Mouse (Mus musculus) intestine, embryonic 15.5 days (tissue): ENCODE results near the gene Gsn. TPM values are rescaled to one million over a fixed set of nuclear protein-coding genes. Genes with fewer than 3 reads are reported as not detected.

ENCODE experiments used
- ATAC-seq: fragments of 200-750 bp; cut with Nextera tagmentation; 2 replicates; pipeline ENCODE4 v1.8.0; 2017; ENCODE audit warnings: moderate TSS enrichment, moderate library complexity
- H3K27ac ChIP-seq: fragments of 300-500 bp; sonication (generic); 2 replicates; pipeline ENCODE4 v1.5.1; 2015; ENCODE audit warnings: mild to moderate bottlenecking, inconsistent platforms
- H3K27me3 ChIP-seq: fragments of 300-500 bp; sonication (generic); replicated peaks from 2 replicates; pipeline ENCODE4 v1.6.1; 2015; ENCODE audit warnings: inconsistent platforms
- H3K36me3 ChIP-seq: fragments of 300-500 bp; sonication (generic); 2 replicates; pipeline ENCODE4 v1.6.1; 2015; ENCODE audit warnings: inconsistent platforms
- H3K4me1 ChIP-seq: fragments of 300-500 bp; sonication (generic); replicated peaks from 2 replicates; pipeline ENCODE4 v1.6.1; 2015; ENCODE audit warnings: inconsistent platforms
- H3K4me2 ChIP-seq: fragments of 300-500 bp; sonication (generic); replicated peaks from 2 replicates; pipeline ENCODE4 v1.6.1; 2015; ENCODE audit warnings: mild to moderate bottlenecking, inconsistent platforms
- H3K4me3 ChIP-seq: fragments of 300-500 bp; sonication (generic); replicated peaks from 2 replicates; pipeline ENCODE4 v1.5.1; 2015; ENCODE audit warnings: inconsistent platforms
- H3K9ac ChIP-seq: fragments of 300-500 bp; sonication (generic); 2 replicates; pipeline ENCODE4 v1.6.1; 2015; ENCODE audit warnings: inconsistent platforms
- H3K9me3 ChIP-seq: fragments of 300-500 bp; sonication (generic); 2 replicates; pipeline ENCODE4 v1.6.1; 2016; ENCODE audit warnings: inconsistent platforms
- WGBS: fragments of 180-500 bp; shearing (Covaris S2); methylation state at CpG from one replicate; pipeline ENCODE4 v1.1.7; 2015; 5-methylcytosine and 5-hydroxymethylcytosine counted together
- polyA plus RNA-seq: library from polyadenylated mRNA; unstranded; fragments of >200 nt; fragmentation: Nextera tagmentation; extraction: Ambion mirVana; gene quantifications from 2 replicates; pipeline ENCODE4 v1.2.1, GENCODE M21; 2015

Gene Gsn
- polyA plus RNA-seq, 1 experiment from 2014 or later = 170 TPM

- Histone ChIP-seq H3K36me3 (no peaks in the 10 kb centered on the region), H3K4me3 (no peak overlapping the region), H3K27ac (0 out of 2 replicates have a peak overlapping the region, but pooled peaks have one; percentile 27), H3K27me3 (no peaks in the 10 kb centered on the region), H3K9ac (no peak overlapping the region), H3K4me1 (peaks cover 73% of the 10 kb centered on the region), H3K9me3 (no peaks in the 10 kb centered on the region), H3K4me2 (no peak overlapping the region)
- 77% methylated on average over 6 of the region's 6 CpGs for WGBS
- no peak for ATAC-seq
Measured at GRCm38 (mm10) chr2:35269136-35269535, 13.0 kb downstream of the Gsn start.

GRCm38 (mm10) chr2:35269716-35270260 lies 13.6 kb downstream of the Gsn start:
- WGBS = 74% methylated on average over 4 of the region's 4 CpGs
- Histone ChIP-seq H3K36me3 (no peaks in the 10 kb centered on the region), H3K27me3 (no peaks in the 10 kb centered on the region), H3K4me1 (peaks cover 73% of the 10 kb centered on the region), H3K4me2 (no peak overlapping the region), H3K27ac (peak overlapping the region; percentile 1; the same call in 1 of the 2 replicates), H3K4me3 (no peak overlapping the region), H3K9me3 (no peaks in the 10 kb centered on the region), H3K9ac (no peak overlapping the region)
- ATAC-seq = no peak

GRCm38 (mm10) chr2:35270531-35270984 lies 14.4 kb downstream of the Gsn start:
- Histone ChIP-seq H3K4me3 (no peak overlapping the region), H3K9me3 (no peaks in the 10 kb centered on the region), H3K27ac (peak overlapping the region; percentile 24; the same call in 1 of the 2 replicates), H3K36me3 (no peaks in the 10 kb centered on the region), H3K9ac (no peak overlapping the region), H3K27me3 (no peaks in the 10 kb centered on the region), H3K4me2 (no peak overlapping the region; the same call in 1 of the 2 replicates), H3K4me1 (peaks cover 70% of the 10 kb centered on the region)
- WGBS = 19% methylated on average over 10 of the region's 10 CpGs
- no peak for ATAC-seq

GRCm38 (mm10) chr2:35271817-35272216 lies 15.6 kb downstream of the Gsn start:
- Histone ChIP-seq H3K9me3 (no peaks in the 10 kb centered on the region), H3K27me3 (no peaks in the 10 kb centered on the region), H3K27ac (0 out of 2 replicates have a peak overlapping the region, but pooled peaks have one; percentile 28), H3K4me1 (peaks cover 58% of the 10 kb centered on the region), H3K4me3 (no peak overlapping the region), H3K36me3 (no peaks in the 10 kb centered on the region), H3K9ac (no peak overlapping the region), H3K4me2 (no peak overlapping the region)
- no peak for ATAC-seq
- 35% methylated on average over 2 of the region's 2 CpGs for WGBS

DNA sequence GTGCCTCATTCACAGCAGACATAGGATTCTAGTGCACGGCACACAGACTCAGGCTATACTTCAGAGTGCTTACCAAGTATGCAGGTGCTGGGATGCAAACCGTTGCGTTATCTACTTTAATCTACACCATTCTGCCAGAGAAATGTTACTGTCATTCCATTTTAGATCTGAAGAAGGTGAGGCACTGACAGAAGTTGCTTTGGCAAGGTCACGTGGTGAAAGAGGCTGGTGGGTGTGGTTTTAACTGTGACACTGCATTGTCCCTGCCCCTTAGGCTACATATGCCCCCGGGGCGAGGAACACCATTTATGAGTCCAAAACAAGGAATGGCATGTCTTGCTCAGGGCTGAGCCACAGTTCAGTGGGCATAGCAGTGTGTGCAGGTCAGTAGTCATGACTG lies 16.7 kb downstream of the Gsn start:
- WGBS = 88% methylated on average over 6 of the region's 6 CpGs
- peaks cover 50% of the 10 kb centered on the region for H3K4me1 ChIP-seq
- H3K9ac ChIP-seq = no peak overlapping the region

GRCm38 (mm10) chr2:35273536-35273935 lies 17.4 kb downstream of the Gsn start:
- Histone ChIP-seq H3K9me3 (no peaks in the 10 kb centered on the region), H3K4me2 (no peak overlapping the region), H3K36me3 (no peaks in the 10 kb centered on the region), H3K9ac (no peak overlapping the region), H3K4me1 (peaks cover 45% of the 10 kb centered on the region), H3K4me3 (no peak overlapping the region), H3K27me3 (no peaks in the 10 kb centered on the region), H3K27ac (peak overlapping the region; percentile 78)
- ATAC-seq = peak; percentile 60
- 18% methylated on average over 2 of the region's 2 CpGs for WGBS

More for the DNA sequence above, 16.7 kb downstream of the Gsn start:
- H3K27ac ChIP-seq = peak overlapping the region; percentile 78
- ATAC-seq = no peak
- no peaks in the 10 kb centered on the region for H3K27me3 ChIP-seq
- no peak overlapping the region for H3K4me2 ChIP-seq
- H3K9me3 ChIP-seq = no peaks in the 10 kb centered on the region
- H3K4me3 ChIP-seq = no peak overlapping the region
- no peaks in the 10 kb centered on the region for H3K36me3 ChIP-seq

DNA sequence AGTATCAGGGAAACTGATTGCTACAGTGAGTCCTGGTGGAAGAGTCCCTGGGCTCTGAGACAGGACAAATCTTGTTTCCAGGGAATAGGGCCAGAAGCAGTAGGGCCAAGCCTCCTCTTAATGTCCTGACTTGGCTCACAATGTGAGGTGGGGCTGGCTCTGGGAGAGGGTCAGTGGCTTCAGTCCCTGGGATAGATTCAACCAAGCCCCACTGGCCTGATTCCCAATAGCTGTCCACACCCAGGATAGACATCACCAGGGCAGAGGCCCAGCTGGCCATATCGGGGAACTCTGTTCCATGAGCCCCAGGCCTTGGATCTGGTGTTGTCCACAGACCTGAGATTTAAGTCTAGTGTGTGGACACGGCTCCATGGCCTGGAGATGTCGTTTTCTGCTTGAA lies 21.5 kb downstream of the Gsn start:
- H3K9ac ChIP-seq = no peak overlapping the region
- ATAC-seq = no peak
- no peak overlapping the region for H3K4me3 ChIP-seq

GRCm38 (mm10) chr2:35278371-35279210 lies 22.4 kb downstream of the Gsn start:
- Histone ChIP-seq H3K4me1 (peaks cover 15% of the 10 kb centered on the region), H3K9ac (no peak overlapping the region), H3K36me3 (no peaks in the 10 kb centered on the region), H3K4me3 (no peak overlapping the region), H3K4me2 (no peak overlapping the region), H3K27ac (no peak overlapping the region), H3K9me3 (no peaks in the 10 kb centered on the region), H3K27me3 (no peaks in the 10 kb centered on the region)
- no peak for ATAC-seq
- 77% methylated on average over 7 of the region's 7 CpGs for WGBS

More for the DNA sequence above, 21.5 kb downstream of the Gsn start:
- Histone ChIP-seq H3K4me1 (peaks cover 19% of the 10 kb centered on the region), H3K27me3 (no peaks in the 10 kb centered on the region), H3K27ac (0 out of 2 replicates have a peak overlapping the region, but pooled peaks have one; percentile 48), H3K9me3 (no peaks in the 10 kb centered on the region), H3K36me3 (no peaks in the 10 kb centered on the region), H3K4me2 (no peak overlapping the region)
- WGBS = 76% methylated on average over 3 of the region's 3 CpGs

DNA sequence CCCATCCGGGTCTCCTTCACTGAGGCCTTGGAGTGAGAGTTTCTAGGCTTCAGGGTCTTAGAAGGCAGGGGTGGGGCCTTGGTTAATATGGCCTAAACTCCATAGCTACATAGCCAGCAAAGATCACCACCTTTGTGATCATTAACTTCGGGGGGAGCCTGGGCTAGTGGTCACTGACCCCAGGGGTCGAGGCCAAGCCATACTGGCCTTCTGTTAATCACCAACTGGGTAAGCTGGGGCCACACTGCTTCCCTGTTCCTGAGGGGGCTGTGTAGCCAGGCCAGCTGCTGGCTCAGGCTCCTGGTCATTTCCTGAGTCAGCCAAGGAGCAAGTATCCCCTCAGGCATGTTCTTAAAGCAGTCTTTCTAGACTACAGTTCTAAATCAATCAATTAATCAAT lies 23.8 kb downstream of the Gsn start:
- Histone ChIP-seq H3K9ac (no peak overlapping the region), H3K27me3 (no peaks in the 10 kb centered on the region), H3K4me3 (no peak overlapping the region), H3K36me3 (no peaks in the 10 kb centered on the region), H3K4me1 (peaks cover 11% of the 10 kb centered on the region), H3K9me3 (no peaks in the 10 kb centered on the region), H3K4me2 (no peak overlapping the region), H3K27ac (no peak overlapping the region)
- ATAC-seq = no peak
- 60% methylated on average over 3 of the region's 3 CpGs for WGBS

DNA sequence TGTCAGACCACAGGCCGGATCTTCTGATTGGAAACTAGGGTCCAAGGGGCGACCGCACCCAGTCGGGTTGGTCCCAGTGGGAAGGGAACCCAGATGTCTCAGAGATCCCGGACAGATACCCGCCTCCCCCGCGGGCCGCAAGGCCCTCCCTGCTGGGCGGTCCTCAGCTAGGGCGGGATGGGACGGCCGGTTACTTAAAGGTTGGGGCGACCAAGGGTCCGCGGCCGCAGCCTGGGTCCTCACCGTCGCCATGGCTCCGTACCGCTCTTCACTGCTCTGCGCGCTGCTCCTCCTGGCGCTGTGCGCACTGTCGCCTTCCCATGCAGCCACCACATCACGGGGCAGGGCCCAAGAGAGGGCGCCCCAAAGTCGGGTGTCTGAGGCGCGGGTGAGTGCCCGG lies 26.0 kb downstream of the Gsn start:
- no peaks in the 10 kb centered on the region for H3K9me3 ChIP-seq
- ATAC-seq = peak; percentile 83
- WGBS = 5% methylated on average over 32 of the region's 32 CpGs
- H3K4me2 ChIP-seq = peak overlapping the region; percentile 77
- H3K27ac ChIP-seq = no peak overlapping the region
- H3K4me3 ChIP-seq = peak overlapping the region; percentile 42
- H3K27me3 ChIP-seq = no peaks in the 10 kb centered on the region
- peak overlapping the region; percentile 35 for H3K9ac ChIP-seq
- H3K4me1 ChIP-seq = peaks cover 10% of the 10 kb centered on the region
- H3K36me3 ChIP-seq = no peaks in the 10 kb centered on the region

- peak; percentile 16; the same call in 1 of the 2 replicates for ATAC-seq
- H3K4me1 ChIP-seq = peaks cover 8% of the 10 kb centered on the region
- no peaks in the 10 kb centered on the region for H3K36me3 ChIP-seq
- H3K27ac ChIP-seq = no peak overlapping the region
- no peaks in the 10 kb centered on the region for H3K27me3 ChIP-seq
- WGBS = 84% methylated on average over 4 of the region's 4 CpGs
- no peak overlapping the region for H3K9ac ChIP-seq
- no peak overlapping the region for H3K4me2 ChIP-seq
- no peaks in the 10 kb centered on the region for H3K9me3 ChIP-seq
- no peak overlapping the region for H3K4me3 ChIP-seq
Measured at GRCm38 (mm10) chr2:35283997-35284396, 27.8 kb downstream of the Gsn start.

- H3K27ac ChIP-seq = no peak overlapping the region
- H3K36me3 ChIP-seq = 0 out of 2 replicates have a peak, but pooled peaks cover under 1% of the 10 kb centered on the region
- H3K4me2 ChIP-seq = no peak overlapping the region
- WGBS = 86% methylated on average over 5 of the region's 5 CpGs
- H3K4me3 ChIP-seq = no peak overlapping the region
- no peaks in the 10 kb centered on the region for H3K9me3 ChIP-seq
- H3K9ac ChIP-seq = no peak overlapping the region
- H3K27me3 ChIP-seq = no peaks in the 10 kb centered on the region
- ATAC-seq = no peak
- peaks cover 8% of the 10 kb centered on the region for H3K4me1 ChIP-seq
Measured at GRCm38 (mm10) chr2:35285209-35285608, 29.0 kb downstream of the Gsn start.
